Mouse (Mus musculus): ENCODE measurements at regions not wholly inside any gene's neighbourhood (a gene's known extent, or its start where the extent isn't known, plus 50 kb on each side); places are given as distances from the start of the nearest gene placed in this dataset.

GRCm38 (mm10) chr2:166271373-166272189 is 116.1 kb upstream of the Sulf2 start:
- no peak for DNase-seq (ENCODE audit: low spot score)

GRCm38 (mm10) chr2:166270007-166270406 is 114.5 kb upstream of the Sulf2 start:
- no peak for DNase-seq (ENCODE audit: low spot score)

GRCm38 (mm10) chr2:166266915-166267314 is 111.5 kb upstream of the Sulf2 start:
- no peak for DNase-seq (ENCODE audit: low spot score)

GRCm38 (mm10) chr2:166266507-166266906 is 111.0 kb upstream of the Sulf2 start:
- DNase-seq (ENCODE audit: low spot score) = no peak

GRCm38 (mm10) chr2:166264756-166265155 is 109.3 kb upstream of the Sulf2 start:
- DNase-seq (ENCODE audit: low spot score) = no peak

- no peak for DNase-seq (ENCODE audit: low spot score)
These were observed 106.3 kb upstream of the Sulf2 start for GRCm38 (mm10) chr2:166261799-166262198.

- DNase-seq (ENCODE audit: low spot score) = no peak
These were observed 105.6 kb upstream of the Sulf2 start for GRCm38 (mm10) chr2:166261065-166261464.

GRCm38 (mm10) chr2:166258771-166259180 is 103.3 kb upstream of the Sulf2 start:
- no peak for DNase-seq (ENCODE audit: low spot score)

- DNase-seq (ENCODE audit: low spot score) = no peak
These were observed 102.2 kb upstream of the Sulf2 start for GRCm38 (mm10) chr2:166257666-166258065.

- no peak for DNase-seq (ENCODE audit: low spot score)
These were observed 100.7 kb upstream of the Sulf2 start for GRCm38 (mm10) chr2:166256193-166256592.

- no peak for DNase-seq (ENCODE audit: low spot score)
These were observed 99.1 kb upstream of the Sulf2 start for GRCm38 (mm10) chr2:166254581-166254980.

GRCm38 (mm10) chr2:166252107-166252506 is 96.6 kb upstream of the Sulf2 start:
- no peak for DNase-seq (ENCODE audit: low spot score)

- no peak for DNase-seq (ENCODE audit: low spot score)
These were observed 96.0 kb upstream of the Sulf2 start for GRCm38 (mm10) chr2:166251421-166251820.

GRCm38 (mm10) chr2:166250571-166250970 is 95.1 kb upstream of the Sulf2 start:
- DNase-seq (ENCODE audit: low spot score) = no peak

- no peak for DNase-seq (ENCODE audit: low spot score)
These were observed 94.0 kb upstream of the Sulf2 start for GRCm38 (mm10) chr2:166249338-166249950.

- DNase-seq (ENCODE audit: low spot score) = no peak
These were observed 91.1 kb upstream of the Sulf2 start for GRCm38 (mm10) chr2:166246401-166247189.

GRCm38 (mm10) chr2:166245219-166245618 is 89.8 kb upstream of the Sulf2 start:
- DNase-seq (ENCODE audit: low spot score) = no peak

GRCm38 (mm10) chr2:166242786-166243521 is 87.5 kb upstream of the Sulf2 start:
- no peak for DNase-seq (ENCODE audit: low spot score)

GRCm38 (mm10) chr2:166241310-166241709 is 85.8 kb upstream of the Sulf2 start:
- no peak for DNase-seq (ENCODE audit: low spot score)

- DNase-seq (ENCODE audit: low spot score) = no peak
These were observed 84.6 kb upstream of the Sulf2 start for GRCm38 (mm10) chr2:166240056-166240455.

GRCm38 (mm10) chr2:166237554-166238269 is 82.2 kb upstream of the Sulf2 start:
- DNase-seq (ENCODE audit: low spot score) = no peak

All from ovary, adult 18-20 months (tissue).